Mouse (Mus musculus) heart, embryonic 15.5 days (tissue): ENCODE measurements around the gene Usp21. TPM values are rescaled to one million over a fixed set of nuclear protein-coding genes. Genes with fewer than 3 reads are reported as not detected.

Source experiments
- ATAC-seq: fragments of 200-750 bp; cut with Nextera tagmentation; replicated peaks from 2 replicates; pipeline ENCODE4 v1.8.0; 2017; ENCODE audit warnings: low read depth, moderate TSS enrichment; ENCODE audit not compliant: insufficient number of reproducible peaks, insufficient read depth, low FRiP score
- H3K27ac ChIP-seq: fragments of 300-500 bp; sonication (generic); 2 replicates; pipeline ENCODE4 v1.5.1; 2015; ENCODE audit warnings: mild to moderate bottlenecking, inconsistent platforms
- H3K27me3 ChIP-seq: fragments of 300-500 bp; sonication (generic); 2 replicates; pipeline ENCODE4 v1.6.1; 2015; ENCODE audit warnings: inconsistent platforms
- H3K36me3 ChIP-seq: fragments of 300-500 bp; sonication (generic); 2 replicates; pipeline ENCODE4 v1.6.1; 2015; ENCODE audit warnings: mild to moderate bottlenecking, inconsistent platforms
- H3K4me1 ChIP-seq: fragments of 300-500 bp; sonication (generic); replicated peaks from 2 replicates; pipeline ENCODE4 v1.6.1; 2015; ENCODE audit warnings: inconsistent platforms
- H3K4me2 ChIP-seq: fragments of 300-500 bp; sonication (generic); 2 replicates; pipeline ENCODE4 v1.6.1; 2015; ENCODE audit warnings: inconsistent platforms, mild to moderate bottlenecking, moderate library complexity
- H3K4me3 ChIP-seq: fragments of 300-500 bp; sonication (generic); 2 replicates; pipeline ENCODE4 v1.5.1; 2015; ENCODE audit warnings: mild to moderate bottlenecking, inconsistent platforms
- H3K9ac ChIP-seq: fragments of 300-500 bp; sonication (generic); 2 replicates; pipeline ENCODE4 v1.6.1; 2015; ENCODE audit warnings: mild to moderate bottlenecking, inconsistent platforms
- H3K9me3 ChIP-seq: fragments of 300-500 bp; sonication (generic); replicated peaks from 2 replicates; pipeline ENCODE4 v1.6.1; 2016; ENCODE audit warnings: inconsistent platforms
- WGBS: fragments of 180-500 bp; shearing (Covaris S2); methylation state at CpG from one replicate; pipeline ENCODE4 v1.1.7; 2015; ENCODE audit warnings: mixed read lengths; 5-methylcytosine and 5-hydroxymethylcytosine counted together
- polyA plus RNA-seq: library from polyadenylated mRNA; unstranded; fragments of >200 nt; fragmentation: Nextera tagmentation; extraction: Ambion mirVana; gene quantifications from 2 replicates; pipeline ENCODE4 v1.2.1, GENCODE M21; 2015

Usp21 gene
- polyA plus RNA-seq, 1 experiment from 2014 or later, result 44.9 TPM

- ATAC-seq, result no peak
- Histone ChIP-seq H3K27ac (no peak overlapping the region), H3K4me2 (no peak overlapping the region), H3K9ac (no peak overlapping the region), H3K36me3 (peaks cover 36% of the 10 kb centered on the region; the same call in 1 of the 2 replicates), H3K9me3 (no peaks in the 10 kb centered on the region), H3K4me3 (no peak overlapping the region), H3K4me1 (peaks cover 40% of the 10 kb centered on the region), H3K27me3 (no peaks in the 10 kb centered on the region)
- 88% methylated on average over 15 of the region's 15 CpGs for WGBS
These were observed 3.3 kb downstream of the Usp21 start for GRCm38 (mm10) chr1:171284491-171284890.

GRCm38 (mm10) chr1:171283188-171284160 lies 4.3 kb downstream of the Usp21 start:
- Histone ChIP-seq H3K4me2 (no peak overlapping the region), H3K4me1 (peaks cover 40% of the 10 kb centered on the region), H3K4me3 (no peak overlapping the region), H3K36me3 (peaks cover 26% of the 10 kb centered on the region; the same call in 1 of the 2 replicates), H3K27ac (no peak overlapping the region), H3K27me3 (no peaks in the 10 kb centered on the region), H3K9me3 (no peaks in the 10 kb centered on the region), H3K9ac (no peak overlapping the region)
- 88% methylated on average over 18 of the region's 18 CpGs for WGBS
- ATAC-seq, result no peak

GRCm38 (mm10) chr1:171282086-171282805 lies 5.5 kb downstream of the Usp21 start:
- ATAC-seq, result no peak
- peak overlapping the region; percentile 78 for H3K4me3 ChIP-seq
- peaks cover 28% of the 10 kb centered on the region; the same call in 1 of the 2 replicates for H3K36me3 ChIP-seq
- no peaks in the 10 kb centered on the region for H3K27me3 ChIP-seq
- peak overlapping the region; percentile 71; the same call in 1 of the 2 replicates for H3K9ac ChIP-seq
- WGBS, result 73% methylated on average over 18 of the region's 18 CpGs
- no peaks in the 10 kb centered on the region for H3K9me3 ChIP-seq
- peak overlapping the region; percentile 90; the same call in 1 of the 2 replicates for H3K27ac ChIP-seq
- peak overlapping the region; percentile 86; the same call in 1 of the 2 replicates for H3K4me2 ChIP-seq
- H3K4me1 ChIP-seq, result peaks cover 35% of the 10 kb centered on the region

- WGBS, result 0% methylated on average over 10 of the region's 10 CpGs
- Histone ChIP-seq H3K4me1 (peaks cover 28% of the 10 kb centered on the region), H3K4me2 (peak overlapping the region; percentile 86), H3K27ac (peak overlapping the region; percentile 90), H3K27me3 (no peaks in the 10 kb centered on the region), H3K9me3 (no peaks in the 10 kb centered on the region), H3K36me3 (peaks cover 34% of the 10 kb centered on the region), H3K9ac (peak overlapping the region; percentile 71), H3K4me3 (peak overlapping the region; percentile 78)
- ATAC-seq, result peak; percentile 41; the same call in 1 of the 2 replicates
These were observed 6.3 kb downstream of the Usp21 start for GRCm38 (mm10) chr1:171281528-171281923.

DNA sequence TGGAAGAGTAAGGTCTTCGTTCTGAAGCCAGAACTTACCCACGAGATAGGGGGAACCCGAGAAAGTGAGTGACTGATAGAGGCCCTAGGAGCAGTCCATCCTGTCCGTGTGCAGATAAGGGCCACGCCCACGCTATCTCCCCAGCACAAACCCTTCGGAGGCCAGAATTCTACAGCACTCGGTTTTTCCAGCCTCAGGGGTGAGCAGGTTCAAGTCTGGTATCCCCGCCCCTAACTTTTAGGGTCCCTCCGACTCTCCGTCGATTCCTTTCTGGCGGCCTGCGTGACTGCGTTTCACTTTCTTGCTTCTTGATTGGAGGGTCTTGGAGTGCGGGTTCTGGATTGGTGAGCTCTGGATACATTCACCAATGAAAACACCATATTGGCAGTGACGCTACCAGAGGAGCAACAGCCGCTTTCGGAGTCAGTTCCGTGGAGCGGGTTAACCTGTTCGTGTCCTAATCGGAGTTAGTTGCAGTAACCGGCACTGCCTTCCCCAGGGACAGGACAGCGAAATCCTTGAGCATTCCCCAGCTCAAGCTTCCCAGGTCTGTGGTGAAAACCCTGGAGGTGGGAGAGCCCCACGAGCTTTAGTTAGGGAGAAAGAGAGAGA lies 6.8 kb downstream of the Usp21 start, which contains the start of gene Ppox:
TSS of gene Ppox (minus strand) at position 271 of the 612 bp plus-strand sequence.
- peak; percentile 98 for ATAC-seq
- Histone ChIP-seq H3K27ac (peak within 1 kb of the TSS; percentile 90), H3K36me3 (peaks cover 34% of the 10 kb centered on the region), H3K9ac (peak within 1 kb of the TSS; percentile 79), H3K27me3 (no peaks in the 10 kb centered on the region), H3K9me3 (no peaks in the 10 kb centered on the region), H3K4me1 (peaks cover 24% of the 10 kb centered on the region), H3K4me3 (peak within 1 kb of the TSS; percentile 78), H3K4me2 (peak within 1 kb of the TSS; percentile 86)
- WGBS, result under 1% methylated on average over 26 of the region's 26 CpGs

DNA sequence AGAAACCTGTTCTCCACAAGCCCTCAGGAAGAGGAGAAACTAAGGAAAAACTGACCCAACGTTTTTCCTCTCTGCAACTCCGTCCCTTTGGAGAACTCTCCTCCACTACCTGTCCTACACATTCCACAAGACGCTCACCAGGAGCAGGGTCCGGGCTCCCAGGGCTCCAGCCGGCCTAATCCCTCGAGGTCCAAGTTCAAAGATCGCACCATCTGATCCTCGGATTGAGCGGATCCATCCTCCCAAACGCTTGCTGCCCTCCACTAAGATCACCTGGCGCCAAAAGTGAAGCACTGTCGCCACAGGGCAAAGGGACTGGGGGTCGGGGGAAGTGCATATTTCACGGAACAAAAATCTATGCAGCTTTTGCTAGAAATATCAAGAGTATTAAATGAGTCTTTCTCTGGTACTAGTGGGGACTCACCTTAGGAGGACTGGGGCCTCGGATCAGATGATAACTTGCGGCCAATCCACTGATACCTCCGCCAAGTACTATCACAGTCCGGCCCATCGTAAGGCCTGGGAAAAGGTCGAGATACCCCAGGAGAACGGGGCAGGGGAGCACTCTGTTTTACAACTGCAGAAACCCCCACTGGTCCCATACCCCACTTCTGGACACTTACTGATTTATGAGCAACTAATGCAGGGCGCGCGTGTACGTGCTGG lies 7.4 kb downstream of the Usp21 start:
- ATAC-seq, result peak; percentile 8; the same call in 1 of the 2 replicates

GRCm38 (mm10) chr1:171279721-171280120 lies 8.1 kb downstream of the Usp21 start:
- Histone ChIP-seq H3K9ac (peak overlapping the region; percentile 79), H3K27me3 (no peaks in the 10 kb centered on the region), H3K9me3 (no peaks in the 10 kb centered on the region), H3K4me3 (peak overlapping the region; percentile 78), H3K4me1 (peaks cover 19% of the 10 kb centered on the region), H3K27ac (no peak overlapping the region), H3K36me3 (peaks cover 39% of the 10 kb centered on the region), H3K4me2 (peak overlapping the region; percentile 86)
- no peak for ATAC-seq
- WGBS, result 64% methylated on average over 5 of the region's 5 CpGs

More for the DNA sequence above, 7.4 kb downstream of the Usp21 start:
- no peaks in the 10 kb centered on the region for H3K9me3 ChIP-seq
- H3K36me3 ChIP-seq, result peaks cover 39% of the 10 kb centered on the region
- H3K9ac ChIP-seq, result peak overlapping the region; percentile 79
- peaks cover 19% of the 10 kb centered on the region for H3K4me1 ChIP-seq
- no peaks in the 10 kb centered on the region for H3K27me3 ChIP-seq
- H3K4me3 ChIP-seq, result peak overlapping the region; percentile 78
- H3K27ac ChIP-seq, result peak overlapping the region; percentile 71
- H3K4me2 ChIP-seq, result peak overlapping the region; percentile 86
- 1% methylated on average over 25 of the region's 25 CpGs for WGBS

- no peak for ATAC-seq
- Histone ChIP-seq H3K4me2 (0 out of 2 replicates have a peak overlapping the region, but pooled peaks have one; percentile 86), H3K9ac (no peak overlapping the region), H3K4me1 (peaks cover 19% of the 10 kb centered on the region), H3K27me3 (no peaks in the 10 kb centered on the region), H3K36me3 (peaks cover 42% of the 10 kb centered on the region), H3K27ac (no peak overlapping the region), H3K9me3 (no peaks in the 10 kb centered on the region), H3K4me3 (peak overlapping the region; percentile 78; the same call in 1 of the 2 replicates)
- 90% methylated on average over 14 of the region's 14 CpGs for whole genome bisulfite sequencing
These were observed 8.6 kb downstream of the Usp21 start for GRCm38 (mm10) chr1:171279012-171279705.

DNA sequence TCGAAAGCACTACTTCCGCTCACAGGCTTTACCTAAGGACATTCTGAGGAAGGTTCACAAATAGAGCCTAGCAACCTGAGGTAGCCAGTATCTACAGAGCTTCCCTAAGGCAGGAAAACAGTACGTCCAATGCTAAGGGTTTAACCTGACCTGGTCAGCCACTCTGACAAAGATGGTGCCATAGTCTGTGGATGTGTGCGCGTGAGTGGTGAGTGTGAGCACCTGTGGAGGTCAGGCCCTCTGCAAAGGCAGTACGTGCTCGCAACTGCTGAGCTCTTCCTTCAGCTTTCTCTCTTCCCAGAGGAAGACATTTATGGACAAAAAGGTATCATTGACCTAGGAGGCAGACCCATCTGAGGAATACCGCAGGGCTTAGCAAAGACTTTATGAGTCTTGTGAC lies 9.4 kb downstream of the Usp21 start:
- peaks cover 43% of the 10 kb centered on the region for H3K36me3 ChIP-seq
- peaks cover 19% of the 10 kb centered on the region for H3K4me1 ChIP-seq
- 92% methylated on average over 8 of the region's 8 CpGs for WGBS
- no peak for ATAC-seq
- H3K4me2 ChIP-seq, result no peak overlapping the region
- H3K27me3 ChIP-seq, result no peaks in the 10 kb centered on the region
- H3K9me3 ChIP-seq, result no peaks in the 10 kb centered on the region
- H3K27ac ChIP-seq, result no peak overlapping the region
- no peak overlapping the region for H3K9ac ChIP-seq
- H3K4me3 ChIP-seq, result no peak overlapping the region

DNA sequence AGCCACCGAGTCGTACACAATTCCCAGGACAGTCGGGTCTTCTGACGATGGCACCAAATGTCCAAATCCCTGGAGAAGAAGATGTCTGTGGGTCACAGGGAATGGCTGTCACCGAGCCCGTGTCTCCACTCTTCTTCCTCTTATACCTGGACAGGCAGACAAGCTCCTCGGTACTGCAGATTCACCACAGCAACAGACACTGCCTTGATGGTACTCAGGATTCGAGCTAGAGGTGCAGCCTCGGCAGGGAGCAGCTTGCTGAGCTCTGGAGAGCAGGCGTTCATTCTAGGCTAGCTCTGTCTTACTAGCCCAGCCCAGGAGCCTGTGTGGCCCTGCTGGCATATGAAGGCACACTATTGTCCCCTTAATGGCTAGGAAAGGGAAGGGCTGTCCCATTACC lies 10.1 kb downstream of the Usp21 start:
- Histone ChIP-seq H3K9ac (no peak overlapping the region), H3K9me3 (no peaks in the 10 kb centered on the region), H3K4me1 (peaks cover 19% of the 10 kb centered on the region), H3K4me3 (no peak overlapping the region), H3K36me3 (peaks cover 48% of the 10 kb centered on the region), H3K4me2 (no peak overlapping the region), H3K27me3 (no peaks in the 10 kb centered on the region), H3K27ac (no peak overlapping the region)
- ATAC-seq, result no peak
- 83% methylated on average over 10 of the region's 10 CpGs for WGBS
